Mouse (Mus musculus): ENCODE data around the gene Gabrg3.

GRCm38 (mm10) chr7:56914862-56915261 is 472.1 kb downstream of the Gabrg3 start:
- TF ChIP-seq CTCF (conservative IDR thresholded peaks at IDR 0.05; ENCODE audit: low read length) = no peak
- no peak for TF ChIP-seq NANOG (IDR thresholded peaks at IDR 0.05; ENCODE audit: borderline replicate concordance, low read length)
- TF ChIP-seq POU5F1 (IDR thresholded peaks at IDR 0.05; ENCODE audit: borderline replicate concordance, low read length) = no peak
